Mouse (Mus musculus): Measurements from ENCODE around the gene Zfp212.

DNA sequence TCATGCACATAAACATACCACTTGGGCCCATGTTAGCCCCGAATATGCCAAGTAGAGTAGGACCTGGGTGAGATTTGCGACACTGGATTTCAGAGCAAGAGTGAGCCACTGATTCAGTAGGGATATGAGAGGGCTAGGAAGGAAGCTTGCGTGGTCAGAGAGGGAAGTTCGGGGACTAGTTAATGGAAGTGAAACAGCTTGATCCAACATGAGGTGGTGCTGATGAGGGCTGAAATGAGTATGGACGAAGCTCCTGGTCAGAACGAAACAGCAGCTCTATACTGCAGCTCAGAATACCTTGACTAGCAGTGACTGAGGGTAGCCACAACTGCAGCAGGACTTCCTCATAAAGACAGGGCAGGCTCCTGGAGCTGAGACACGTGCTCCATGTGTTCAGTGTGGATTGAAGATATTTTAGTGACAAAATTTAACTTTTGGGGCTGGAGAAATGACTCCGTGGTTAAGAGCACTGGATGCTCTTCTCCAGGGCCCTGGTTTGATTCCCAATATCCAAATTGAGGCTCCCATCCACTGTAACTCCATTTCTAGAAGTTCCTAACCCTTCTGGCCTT, 31.4 kb upstream of the Zfp212 start:
- TF ChIP-seq CTCF (IDR thresholded peaks at IDR 0.05; ENCODE audit: low read depth, low read length) (no peak), POLR2A (IDR thresholded peaks at IDR 0.05; ENCODE audit: borderline replicate concordance, low read depth, low read length) (no peak)

All from bone marrow macrophage, adult 2 months (primary cell).